Mouse (Mus musculus) neural tube, embryonic 12.5 days (tissue): ENCODE measurements around the gene Fn3krp. TPM values are rescaled to one million over a fixed set of nuclear protein-coding genes. Genes with fewer than 3 reads are reported as not detected.
A peak's percentile ranks its signal among the peaks of the same experiment; 100 is the strongest.

Source experiments
- ATAC-seq: fragments of 200-750 bp; cut with Nextera tagmentation; 2 replicates; pipeline ENCODE4 v1.8.0; 2017; ENCODE audit warnings: low read depth, mild to moderate bottlenecking, moderate TSS enrichment, moderate library complexity; ENCODE audit not compliant: low FRiP score
- H3K27ac ChIP-seq: fragments of 300-500 bp; sonication (generic); 2 replicates; pipeline ENCODE4 v1.5.1; 2016
- H3K27me3 ChIP-seq: fragments of 300-500 bp; sonication (generic); replicated peaks from 2 replicates; pipeline ENCODE4 v1.6.1; 2016; ENCODE audit warnings: mild to moderate bottlenecking
- H3K36me3 ChIP-seq: fragments of 300-500 bp; sonication (generic); 2 replicates; pipeline ENCODE4 v1.6.1; 2016; ENCODE audit warnings: mild to moderate bottlenecking
- H3K4me1 ChIP-seq: fragments of 300-500 bp; sonication (generic); 2 replicates; pipeline ENCODE4 v1.6.1; 2016
- H3K4me2 ChIP-seq: fragments of 300-500 bp; sonication (generic); replicated peaks from 2 replicates; pipeline ENCODE4 v1.6.1; 2016; ENCODE audit warnings: mild to moderate bottlenecking
- H3K4me3 ChIP-seq: fragments of 300-500 bp; sonication (generic); 2 replicates; pipeline ENCODE4 v1.5.1; 2016
- H3K9ac ChIP-seq: fragments of 300-500 bp; sonication (generic); 2 replicates; pipeline ENCODE4 v1.6.1; 2016; ENCODE audit warnings: mild to moderate bottlenecking
- H3K9me3 ChIP-seq: fragments of 300-500 bp; sonication (generic); 2 replicates; pipeline ENCODE4 v1.6.1; 2016; ENCODE audit warnings: mild to moderate bottlenecking
- WGBS: fragments of 180-500 bp; shearing (Covaris S2); methylation state at CpG from one replicate; pipeline ENCODE4 v1.1.7; 2016; 5-methylcytosine and 5-hydroxymethylcytosine counted together
- polyA plus RNA-seq: library from polyadenylated mRNA; unstranded; fragments of >200 nt; fragmentation: Nextera tagmentation; extraction: Ambion mirVana; gene quantifications from 2 replicates; pipeline ENCODE4 v1.2.1, GENCODE M21; 2016

The Fn3krp gene
- polyA plus RNA-seq, 1 experiment from 2014 or later: 7.1 TPM

DNA sequence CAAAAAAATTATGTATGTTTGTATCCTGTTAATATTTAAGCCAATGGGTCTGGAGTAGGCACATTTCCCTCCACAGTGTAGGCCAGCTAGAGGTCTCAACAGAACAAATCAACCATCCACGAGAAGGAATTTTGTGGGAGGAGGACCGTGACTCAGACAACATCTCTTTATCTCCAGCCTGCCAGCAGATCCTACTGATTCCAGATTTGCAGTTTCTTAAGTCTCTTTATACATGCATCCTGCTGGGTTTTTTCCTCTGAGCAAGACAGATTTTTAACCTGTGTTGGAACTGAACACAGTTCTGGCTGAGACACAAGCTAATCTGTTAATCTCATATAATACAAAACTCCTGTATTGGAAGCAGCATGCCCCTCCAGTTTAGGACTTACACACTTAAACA lies 2.3 kb upstream of the Fn3krp start:
- no peak for ATAC-seq
- Histone ChIP-seq H3K36me3 (no peaks in the 10 kb centered on the region), H3K4me2 (no peak overlapping the region), H3K9me3 (no peaks in the 10 kb centered on the region), H3K27me3 (no peaks in the 10 kb centered on the region), H3K27ac (no peak overlapping the region), H3K4me3 (no peak overlapping the region), H3K4me1 (peaks cover 10% of the 10 kb centered on the region; the same call in 1 of the 2 replicates), H3K9ac (no peak overlapping the region)
- 86% methylated on average over 2 of the region's 2 CpGs for WGBS

- H3K4me3 ChIP-seq: no peak overlapping the region
- H3K27ac ChIP-seq: no peak overlapping the region
- peak overlapping the region; percentile 80 for H3K4me2 ChIP-seq
- no peak overlapping the region for H3K9ac ChIP-seq
- no peak for ATAC-seq
- H3K9me3 ChIP-seq: no peaks in the 10 kb centered on the region
- no peaks in the 10 kb centered on the region for H3K27me3 ChIP-seq
- no peaks in the 10 kb centered on the region for H3K36me3 ChIP-seq
- peaks cover 10% of the 10 kb centered on the region; the same call in 1 of the 2 replicates for H3K4me1 ChIP-seq
- 54% methylated on average over 5 of the region's 5 CpGs for WGBS
Observed at GRCm38 (mm10) chr11:121420379-121420778, 822 bp upstream of the Fn3krp start.

DNA sequence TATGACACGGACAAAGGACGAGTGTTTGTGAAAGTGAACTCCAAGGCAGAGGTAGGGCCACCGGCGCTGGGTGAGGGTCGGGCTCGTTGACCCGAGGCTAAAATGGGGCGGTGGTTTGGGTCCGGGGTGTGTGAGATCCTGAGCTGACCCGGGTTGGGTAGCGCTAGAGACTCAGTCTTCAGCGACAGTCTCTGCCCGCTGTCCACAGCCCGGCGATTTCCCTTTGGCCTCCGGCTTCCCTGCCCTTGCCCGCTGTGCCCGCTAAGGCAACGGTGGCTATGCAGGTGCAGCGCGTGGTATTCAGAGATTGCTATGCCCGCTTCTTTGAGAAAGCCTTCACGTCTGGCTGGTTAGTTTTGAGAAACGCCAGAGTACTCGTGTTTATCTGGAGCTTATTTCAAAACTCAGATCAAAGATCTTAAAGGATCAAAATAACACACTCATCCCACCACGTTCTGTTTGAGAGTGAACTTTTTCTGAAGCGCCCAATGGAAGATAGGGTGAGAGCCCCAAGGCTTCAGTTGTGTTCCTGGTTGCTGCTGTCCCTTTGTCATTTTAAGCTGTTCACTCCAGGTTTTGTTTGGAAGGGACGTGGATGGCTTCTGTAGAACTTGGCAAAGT lies 462 bp downstream of the Fn3krp start:
- Histone ChIP-seq H3K9ac (peak overlapping the region; percentile 64), H3K4me1 (peaks cover 10% of the 10 kb centered on the region; the same call in 1 of the 2 replicates), H3K27me3 (no peaks in the 10 kb centered on the region), H3K9me3 (no peaks in the 10 kb centered on the region), H3K27ac (no peak overlapping the region), H3K4me3 (peak overlapping the region; percentile 73), H3K4me2 (peak overlapping the region; percentile 80), H3K36me3 (no peaks in the 10 kb centered on the region)
- peak; percentile 65 for ATAC-seq
- under 1% methylated on average over 28 of the region's 28 CpGs for WGBS

GRCm38 (mm10) chr11:121433397-121433796 lies 12.2 kb downstream of the Fn3krp start:
- H3K36me3 ChIP-seq: peaks cover 20% of the 10 kb centered on the region
- H3K27ac ChIP-seq: no peak overlapping the region
- ATAC-seq: no peak
- no peak overlapping the region for H3K9ac ChIP-seq
- H3K4me3 ChIP-seq: no peak overlapping the region
- H3K4me1 ChIP-seq: peaks cover 14% of the 10 kb centered on the region
- no peaks in the 10 kb centered on the region for H3K9me3 ChIP-seq
- no peak overlapping the region for H3K4me2 ChIP-seq
- WGBS: 87% methylated on average over 4 of the region's 4 CpGs
- no peaks in the 10 kb centered on the region for H3K27me3 ChIP-seq

- Histone ChIP-seq H3K9ac (peak within 1 kb of the TSS; percentile 47), H3K9me3 (no peaks in the 10 kb centered on the region), H3K36me3 (peaks cover 9% of the 10 kb centered on the region; the same call in 1 of the 2 replicates), H3K27me3 (no peaks in the 10 kb centered on the region), H3K4me2 (peak within 1 kb of the TSS; percentile 78), H3K27ac (no peak within 1 kb of the TSS), H3K4me1 (peaks cover 14% of the 10 kb centered on the region), H3K4me3 (peak within 1 kb of the TSS; percentile 35)
- peak; percentile 95 for ATAC-seq
- WGBS: 10% methylated on average over 30 of the region's 30 CpGs
Observed at GRCm38 (mm10) chr11:121434156-121435155, 13.3 kb downstream of the Fn3krp start, which contains the start of gene Fn3k. Gene Fn3k, plus strand, starts transcription at chr11:121434913.

DNA sequence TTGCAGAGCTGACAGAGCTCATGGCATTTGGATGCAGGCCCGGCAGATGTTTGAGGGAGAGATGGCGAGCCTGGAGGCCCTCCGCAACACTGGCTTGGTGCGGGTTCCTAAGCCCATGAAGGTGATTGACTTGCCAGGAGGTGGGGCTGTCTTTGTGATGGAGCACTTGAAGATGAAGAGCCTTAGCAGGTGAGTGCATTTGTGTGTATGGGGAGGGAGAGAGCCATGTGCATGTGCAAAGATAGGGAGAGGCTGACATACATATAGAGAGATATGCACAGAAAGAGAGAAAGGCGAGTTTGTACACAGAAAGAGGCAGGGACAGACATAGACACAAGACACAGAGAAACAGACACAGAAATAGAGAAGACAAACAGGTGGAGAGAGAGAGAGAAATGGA lies 16.0 kb downstream of the Fn3krp start:
- H3K27me3 ChIP-seq: no peaks in the 10 kb centered on the region
- no peak overlapping the region for H3K9ac ChIP-seq
- no peak overlapping the region for H3K4me3 ChIP-seq
- H3K9me3 ChIP-seq: no peaks in the 10 kb centered on the region
- WGBS: 82% methylated on average over 5 of the region's 5 CpGs
- peaks cover 14% of the 10 kb centered on the region for H3K4me1 ChIP-seq
- no peak overlapping the region for H3K4me2 ChIP-seq
- no peaks in the 10 kb centered on the region for H3K36me3 ChIP-seq
- ATAC-seq: no peak
- H3K27ac ChIP-seq: no peak overlapping the region

DNA sequence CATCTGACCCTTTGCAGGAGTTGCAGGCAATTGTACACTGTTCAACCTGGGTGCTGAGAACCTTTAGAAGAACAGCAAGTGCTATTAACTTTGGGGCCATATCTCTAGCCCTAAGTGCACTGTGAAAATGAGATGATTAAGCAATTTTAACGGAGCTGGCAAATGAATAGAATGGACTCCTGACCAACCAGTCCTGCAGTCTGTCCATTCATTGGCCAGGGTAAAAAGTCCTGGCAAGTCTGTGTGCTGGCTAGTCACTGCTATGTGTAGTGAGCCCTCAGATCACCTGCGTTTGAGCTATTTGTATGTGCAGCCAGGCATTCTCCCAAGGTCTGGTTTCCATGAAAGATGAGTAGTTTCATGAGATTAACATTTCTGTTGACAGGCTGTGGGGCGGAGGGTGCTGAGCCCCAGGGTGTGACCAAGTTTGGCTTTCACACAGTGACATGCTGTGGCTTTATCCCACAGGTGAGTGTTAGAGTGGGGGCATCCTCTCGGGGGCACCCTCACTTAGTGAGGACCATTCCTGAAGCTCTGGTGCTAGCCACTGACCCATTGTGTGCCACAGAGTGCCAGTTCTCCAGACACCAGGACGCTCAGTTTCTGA lies 18.6 kb downstream of the Fn3krp start:
- no peak overlapping the region for H3K27ac ChIP-seq
- H3K27me3 ChIP-seq: no peaks in the 10 kb centered on the region
- H3K9ac ChIP-seq: no peak overlapping the region
- H3K4me2 ChIP-seq: no peak overlapping the region
- no peak overlapping the region for H3K4me3 ChIP-seq
- WGBS: 75% methylated on average over 5 of the region's 5 CpGs
- peaks cover 5% of the 10 kb centered on the region for H3K4me1 ChIP-seq
- no peaks in the 10 kb centered on the region for H3K36me3 ChIP-seq
- H3K9me3 ChIP-seq: no peaks in the 10 kb centered on the region
- ATAC-seq: no peak

- H3K27me3 ChIP-seq: no peaks in the 10 kb centered on the region
- no peaks in the 10 kb centered on the region for H3K9me3 ChIP-seq
- no peak overlapping the region for H3K27ac ChIP-seq
- H3K36me3 ChIP-seq: no peaks in the 10 kb centered on the region
- no peak overlapping the region for H3K4me3 ChIP-seq
- no peak overlapping the region for H3K4me2 ChIP-seq
- ATAC-seq: no peak
- WGBS: 86% methylated on average over 4 of the region's 4 CpGs
- H3K9ac ChIP-seq: no peak overlapping the region
- no peaks in the 10 kb centered on the region for H3K4me1 ChIP-seq
Observed at GRCm38 (mm10) chr11:121441653-121442052, 20.5 kb downstream of the Fn3krp start.

- no peak for ATAC-seq
- Histone ChIP-seq H3K36me3 (no peaks in the 10 kb centered on the region), H3K27me3 (no peaks in the 10 kb centered on the region), H3K4me3 (no peak overlapping the region), H3K9me3 (no peaks in the 10 kb centered on the region), H3K4me2 (no peak overlapping the region), H3K9ac (no peak overlapping the region), H3K4me1 (no peaks in the 10 kb centered on the region), H3K27ac (no peak overlapping the region)
- WGBS: 78% methylated on average over 2 of the region's 2 CpGs
Observed at GRCm38 (mm10) chr11:121442076-121442475, 20.9 kb downstream of the Fn3krp start.

DNA sequence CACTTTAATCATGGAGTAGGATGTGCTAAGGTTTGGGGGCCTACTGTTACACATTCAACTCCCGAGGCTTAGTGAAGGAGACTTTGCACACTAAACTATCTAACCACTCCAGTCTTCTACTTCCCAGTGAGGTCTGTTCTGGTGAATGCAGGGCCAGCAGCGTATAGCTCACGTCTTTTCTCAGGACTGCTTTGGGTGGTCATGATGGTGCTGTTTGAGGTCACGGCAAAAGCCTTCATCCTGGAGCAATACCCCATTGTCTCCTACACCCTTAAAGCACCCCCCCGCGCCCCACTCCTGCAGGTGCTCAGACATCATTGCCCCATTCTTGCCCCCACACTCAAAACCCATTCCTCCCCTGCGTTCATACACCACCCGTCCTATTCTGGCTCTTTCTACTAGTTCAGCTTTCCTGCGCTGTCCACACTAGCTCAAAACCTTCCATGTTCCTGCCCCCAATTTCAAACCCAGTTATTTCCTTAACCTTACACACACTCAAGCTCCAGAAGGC lies 30.1 kb downstream of the Fn3krp start:
- ATAC-seq: peak; percentile 19
- H3K9ac ChIP-seq: peak overlapping the region; percentile 72; the same call in 1 of the 2 replicates

DNA sequence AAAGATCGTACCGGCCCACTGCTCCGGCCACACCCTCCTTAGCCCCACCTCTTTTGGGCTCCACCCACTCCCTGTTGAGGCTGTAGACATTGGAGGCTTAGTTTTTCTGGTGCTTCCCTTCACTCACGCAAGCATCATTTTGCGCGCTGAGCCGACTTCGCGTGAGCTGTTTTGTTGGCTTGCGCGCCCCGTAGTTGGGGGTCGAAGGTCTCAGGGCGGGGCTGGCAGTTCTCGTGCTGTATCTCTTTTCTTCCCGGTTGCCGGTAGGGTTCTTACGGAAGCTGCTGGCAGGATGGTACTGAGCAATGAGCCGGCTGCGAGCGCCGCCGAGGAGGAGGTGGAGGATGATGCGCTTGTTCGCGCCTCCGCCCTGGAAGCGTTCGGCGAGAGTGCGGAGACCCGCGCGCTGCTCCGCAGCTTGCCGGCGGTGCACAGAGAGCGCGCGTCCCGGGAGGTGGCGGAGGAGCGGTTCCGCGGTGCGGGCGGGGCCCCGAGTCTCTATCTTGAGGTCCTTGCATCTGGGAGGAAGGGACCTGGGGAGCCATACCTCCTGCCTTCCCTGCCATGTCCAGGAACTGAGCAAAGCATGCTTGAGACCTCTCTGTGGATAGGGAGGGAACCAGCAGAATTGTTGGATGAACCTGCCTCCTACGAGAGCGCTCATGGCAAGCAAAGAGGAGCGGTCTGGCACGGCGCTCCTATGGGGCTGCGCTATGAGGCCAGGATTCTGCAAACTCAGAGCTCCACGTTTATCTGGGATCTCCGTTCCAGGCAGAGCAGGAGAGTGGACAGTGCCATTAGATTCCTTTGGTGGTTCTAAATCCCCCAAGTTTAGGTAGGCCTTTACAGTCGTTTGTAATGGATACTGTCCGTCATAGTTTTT lies 30.8 kb downstream of the Fn3krp start, which contains the start of gene Tbcd:
Tbcd (plus strand) TSS at position 197 of the 883 bp plus-strand sequence.
- H3K27ac ChIP-seq: peak within 1 kb of the TSS; percentile 27; the same call in 1 of the 2 replicates
- peak; percentile 95 for ATAC-seq
- peak within 1 kb of the TSS; percentile 77 for H3K4me3 ChIP-seq
- H3K4me1 ChIP-seq: peaks cover 13% of the 10 kb centered on the region
- H3K9me3 ChIP-seq: no peaks in the 10 kb centered on the region
- WGBS: 1% methylated on average over 58 of the region's 58 CpGs
- H3K36me3 ChIP-seq: no peaks in the 10 kb centered on the region
- peak within 1 kb of the TSS; percentile 80 for H3K4me2 ChIP-seq
- peak within 1 kb of the TSS; percentile 72 for H3K9ac ChIP-seq
- H3K27me3 ChIP-seq: no peaks in the 10 kb centered on the region

More for the DNA sequence above, 30.1 kb downstream of the Fn3krp start:
- Histone ChIP-seq H3K27me3 (no peaks in the 10 kb centered on the region), H3K9me3 (no peaks in the 10 kb centered on the region), H3K4me2 (peak overlapping the region; percentile 80), H3K4me1 (peaks cover 13% of the 10 kb centered on the region), H3K4me3 (peak overlapping the region; percentile 77), H3K27ac (no peak overlapping the region), H3K36me3 (no peaks in the 10 kb centered on the region)
- 18% methylated on average over 9 of the region's 9 CpGs for WGBS
